Mouse (Mus musculus) adrenal gland, postnatal 25 days (tissue): ENCODE measurements around the gene Myh7b. TPM values are rescaled to one million over a fixed set of nuclear protein-coding genes. Genes with fewer than 3 reads are reported as not detected.

Source experiments
- microRNA-seq, 2 experiments: library from miRNA; unstranded; fragments of <30 nt; microRNA quantifications; one replicate each; pipeline ENCODE4 v1.2.0; 2021
- total RNA-seq: library from RNA; stranded (reverse); gene quantifications from 2 replicates; pipeline ENCODE4 v1.2.3, GENCODE M21; 2021

Gene Myh7b
- total RNA-seq, 1 experiment from 2014 or later = 0.24 TPM

Small RNA genes within 50 kb of the gene (microRNA-seq; reads per million reads assigned to microRNA genes)
- gene Mir499 = 0.71 to 2.7 reads per million in 2 experiments

Other genes with a start within 250 kb of the Myh7b start
- 322 and 410 TPM in 2 replicates for gene Trp53inp2, start 230.2 kb upstream of the Myh7b start, total RNA-seq
- gene Ncoa6, start 137.3 kb upstream of the Myh7b start, total RNA-seq = 58.2 and 58.4 TPM in 2 replicates
- 89.3 and 102 TPM in 2 replicates for gene Acss2, start 93.3 kb upstream of the Myh7b start, total RNA-seq
- 2.3 and 5.3 TPM in 2 replicates for gene Ggt7, start 93.0 kb upstream of the Myh7b start, total RNA-seq
- gene Gss, start 18.4 kb upstream of the Myh7b start, total RNA-seq = 67.6 and 82.2 TPM in 2 replicates
- gene Trpc4ap, start 81.2 kb downstream of the Myh7b start, total RNA-seq = 150 and 170 TPM in 2 replicates
- 39.8 and 39.9 TPM in 2 replicates for gene Edem2, start 118.3 kb downstream of the Myh7b start, total RNA-seq
- not detected in 2 replicates for gene Gm17581, start 124.7 kb downstream of the Myh7b start, total RNA-seq
- gene Procr, start 139.9 kb downstream of the Myh7b start, total RNA-seq = 21.8 and 24.0 TPM in 2 replicates
- 1.9 and 2.3 TPM in 2 replicates for gene Mmp24, start 164.1 kb downstream of the Myh7b start, total RNA-seq
- gene BC029722, start 208.2 kb downstream of the Myh7b start, total RNA-seq = 159 and 181 TPM in 2 replicates
- gene Eif6, start 215.7 kb downstream of the Myh7b start, total RNA-seq = 112 and 131 TPM in 2 replicates
- gene Fam83c, start 223.6 kb downstream of the Myh7b start, total RNA-seq = 0.06 TPM in 1 of 2 replicates, not detected in the other